Mouse (Mus musculus) spleen, adult 12 weeks (tissue): ENCODE results near the gene Col18a1.
A peak's percentile ranks its signal among the peaks of the same experiment; 100 is the strongest.

Experiments used
- DNase-seq: peaks from one replicate; pipeline ENCODE4 v3.0.0; 2022; ENCODE audit warnings: low spot score

Col18a1 gene

GRCm38 (mm10) chr10:77110010-77110409 is 56.3 kb downstream of the Col18a1 start:
- no peak for DNase-seq

- no peak for DNase-seq
These were observed 58.2 kb downstream of the Col18a1 start for GRCm38 (mm10) chr10:77108106-77108505.

- DNase-seq = no peak
These were observed 62.0 kb downstream of the Col18a1 start for GRCm38 (mm10) chr10:77104327-77104726.

- DNase-seq = no peak
These were observed 62.7 kb downstream of the Col18a1 start for GRCm38 (mm10) chr10:77103689-77104088.

GRCm38 (mm10) chr10:77099777-77100176 is 66.6 kb downstream of the Col18a1 start:
- DNase-seq = no peak

GRCm38 (mm10) chr10:77098619-77099018 is 67.7 kb downstream of the Col18a1 start:
- no peak for DNase-seq

GRCm38 (mm10) chr10:77097890-77098200 is 68.5 kb downstream of the Col18a1 start:
- DNase-seq = no peak

GRCm38 (mm10) chr10:77097006-77097889 is 69.1 kb downstream of the Col18a1 start:
- DNase-seq = no peak

- DNase-seq = no peak
These were observed 70.7 kb downstream of the Col18a1 start for GRCm38 (mm10) chr10:77095666-77096065.

GRCm38 (mm10) chr10:77093817-77094216 is 72.5 kb downstream of the Col18a1 start:
- DNase-seq = no peak

- DNase-seq = no peak
These were observed 74.7 kb downstream of the Col18a1 start for GRCm38 (mm10) chr10:77091538-77092097.

- no peak for DNase-seq
These were observed 76.3 kb downstream of the Col18a1 start for GRCm38 (mm10) chr10:77090063-77090462.

- no peak for DNase-seq
These were observed 77.0 kb downstream of the Col18a1 start for GRCm38 (mm10) chr10:77089336-77089735.

GRCm38 (mm10) chr10:77084568-77084967 is 81.8 kb downstream of the Col18a1 start:
- no peak for DNase-seq

GRCm38 (mm10) chr10:77082921-77083320 is 83.4 kb downstream of the Col18a1 start:
- no peak for DNase-seq

GRCm38 (mm10) chr10:77082453-77082852 is 83.9 kb downstream of the Col18a1 start:
- DNase-seq = peak; percentile 21

- DNase-seq = no peak
These were observed 87.4 kb downstream of the Col18a1 start for GRCm38 (mm10) chr10:77078961-77079360.

GRCm38 (mm10) chr10:77078456-77078855 is 87.9 kb downstream of the Col18a1 start:
- DNase-seq = no peak

- DNase-seq = no peak
These were observed 91.9 kb downstream of the Col18a1 start for GRCm38 (mm10) chr10:77074276-77074974.

GRCm38 (mm10) chr10:77070072-77070471 is 96.3 kb downstream of the Col18a1 start:
- DNase-seq = peak; percentile 40

GRCm38 (mm10) chr10:77068469-77068868 is 97.9 kb downstream of the Col18a1 start:
- no peak for DNase-seq

- no peak for DNase-seq
These were observed 101.7 kb downstream of the Col18a1 start for GRCm38 (mm10) chr10:77064659-77065058.

GRCm38 (mm10) chr10:77064239-77064638 is 102.1 kb downstream of the Col18a1 start:
- no peak for DNase-seq
